Mouse (Mus musculus) cerebellum, postnatal 25 days (tissue): ENCODE results near the gene Scn2b.

ENCODE experiments used
- DNase-seq, 2 experiments: peaks; one replicate each; pipeline ENCODE4 v3.0.0; 2021; ENCODE audit warnings: mixed read lengths in 2 of 2

Gene Scn2b

DNA sequence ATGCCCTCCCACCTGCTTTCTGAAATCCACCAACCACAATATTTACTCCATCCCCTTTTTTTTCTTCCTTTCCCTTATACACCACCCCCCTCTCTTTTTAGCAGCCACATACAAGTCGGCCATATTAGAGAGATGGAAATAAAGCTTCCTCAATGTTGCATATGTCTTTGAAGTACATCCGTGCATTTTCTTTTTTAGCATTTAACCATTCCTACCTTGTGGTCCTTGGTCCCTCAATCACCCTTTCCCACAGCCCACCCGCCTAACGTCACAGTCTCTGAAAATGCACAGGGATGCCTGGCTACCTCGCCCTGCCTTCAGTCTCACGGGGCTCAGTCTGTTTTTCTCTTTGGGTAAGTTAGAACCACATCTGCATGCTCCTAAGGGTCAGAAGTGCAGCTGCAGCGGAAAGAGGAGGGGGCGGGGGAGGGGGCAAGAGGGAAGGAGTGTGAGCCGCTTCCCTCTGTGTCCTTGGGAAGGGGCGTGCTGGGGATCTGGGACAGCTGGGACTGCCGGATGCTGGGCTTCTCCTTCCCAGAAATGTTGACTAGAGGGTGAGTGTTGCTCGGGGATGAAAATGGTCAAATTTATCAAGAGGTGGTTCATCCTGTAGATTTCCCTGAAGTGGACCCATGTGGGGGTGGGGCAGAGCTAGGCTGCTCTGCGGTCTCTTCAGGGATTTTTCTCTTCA is at the start of gene Scn2b:
TSS of gene Scn2b (plus strand) at position 42 of the 691 bp plus-strand sequence.
- peak; percentile 64 to 69 for DNase-seq

DNA sequence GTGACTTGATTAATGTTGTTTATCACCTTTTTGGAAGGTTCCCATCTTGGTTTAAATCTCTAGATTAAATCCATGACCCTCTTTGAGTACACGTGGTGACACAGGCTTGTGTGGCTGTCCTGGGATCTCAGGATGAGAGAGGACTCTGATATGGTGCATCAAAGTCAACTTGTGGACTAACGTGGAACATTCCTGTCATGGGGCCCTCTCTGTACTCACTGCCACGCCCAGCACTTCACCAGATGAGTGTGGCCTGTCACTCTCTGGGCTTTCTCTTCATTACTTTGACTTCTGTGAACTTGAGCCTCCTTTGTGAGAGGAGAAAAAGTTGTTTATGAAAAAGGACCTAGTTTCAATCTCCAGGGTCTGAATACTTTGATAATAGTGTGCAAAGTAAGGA is 45.8 kb upstream of the Scn2b start:
- no peak for DNase-seq

DNA sequence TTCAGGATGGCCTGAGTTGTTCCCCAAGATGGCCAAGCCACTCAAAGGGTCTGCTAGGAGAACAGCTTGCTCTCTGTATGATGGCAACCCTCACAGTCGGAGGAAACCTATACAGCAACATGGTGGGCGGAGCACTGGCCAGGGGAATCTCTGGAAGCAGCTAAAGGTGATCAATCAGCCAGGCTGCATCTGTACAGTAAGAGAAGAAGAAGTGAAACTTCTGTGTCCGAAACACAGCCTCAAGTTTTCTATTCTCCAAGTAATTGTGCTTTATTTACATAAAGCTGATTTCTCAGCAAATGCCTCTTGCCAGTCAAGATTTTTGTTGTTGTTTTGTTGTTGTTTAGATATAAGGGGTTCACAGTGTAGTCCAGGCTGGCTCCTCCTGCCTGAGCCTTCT is 39.7 kb upstream of the Scn2b start:
- no peak for DNase-seq

DNA sequence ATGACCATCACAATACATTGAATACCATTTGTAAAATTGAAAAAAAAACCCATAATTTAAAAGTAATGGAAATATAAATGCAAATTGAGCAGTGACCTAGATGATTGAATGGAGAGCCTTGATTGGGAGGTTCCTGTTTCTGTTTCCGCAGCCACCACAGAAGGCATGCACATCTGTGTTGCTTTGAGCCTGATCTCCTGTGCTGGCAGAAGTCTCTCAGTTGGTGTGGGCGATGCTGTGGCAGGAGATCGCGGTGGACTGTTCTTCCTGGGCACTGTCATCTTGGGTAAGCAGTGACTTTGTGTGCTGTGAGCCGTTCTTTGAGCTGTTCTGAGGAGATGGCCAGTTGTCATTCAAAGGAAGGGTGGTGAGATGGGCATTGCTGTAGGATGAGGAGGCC is 38.6 kb upstream of the Scn2b start, which contains the start of gene Jaml:
TSS of gene Jaml (plus strand) at position 173 of the 400 bp plus-strand sequence.
- DNase-seq, result no peak

DNA sequence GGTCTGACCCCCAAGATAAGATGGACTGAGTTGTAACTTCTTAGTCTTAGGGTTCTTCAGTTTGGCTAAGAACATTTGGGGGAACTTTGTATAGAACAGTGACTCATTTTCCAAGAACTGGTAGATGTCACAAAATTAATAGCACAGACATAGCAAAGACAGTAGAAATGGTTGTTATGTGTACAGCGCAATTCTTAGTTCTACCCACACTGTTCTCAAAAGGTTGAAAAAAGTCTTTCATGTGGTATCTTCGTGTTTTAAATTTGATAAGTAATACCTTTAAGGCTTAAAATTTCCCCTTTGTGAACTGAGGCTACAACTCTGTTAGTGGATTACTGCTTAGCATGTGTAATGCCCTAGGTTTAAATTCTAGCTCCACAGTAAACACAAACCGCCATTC is 34.5 kb upstream of the Scn2b start:
- no peak for DNase-seq

DNA sequence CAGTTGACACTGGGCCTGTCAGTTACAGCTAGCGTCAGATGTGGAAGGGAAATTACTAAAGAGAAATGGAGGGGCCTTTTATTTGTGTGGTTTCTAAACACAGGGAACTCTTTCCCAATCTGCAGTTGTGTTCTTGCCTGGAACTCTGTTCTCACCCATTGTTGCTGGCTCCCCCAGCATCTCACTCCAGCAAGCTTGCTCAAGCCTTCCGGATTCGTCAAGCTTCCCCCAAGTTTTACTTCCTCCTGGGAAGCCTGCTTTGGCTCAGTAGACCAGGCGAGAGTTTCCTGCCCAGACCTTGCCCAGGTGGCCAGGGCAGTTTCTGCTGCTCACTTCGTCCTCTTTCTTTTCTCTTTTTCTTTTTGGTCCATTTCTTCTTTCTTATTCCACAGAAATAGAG is 33.0 kb upstream of the Scn2b start:
- DNase-seq, result peak; percentile 28 to 29

DNA sequence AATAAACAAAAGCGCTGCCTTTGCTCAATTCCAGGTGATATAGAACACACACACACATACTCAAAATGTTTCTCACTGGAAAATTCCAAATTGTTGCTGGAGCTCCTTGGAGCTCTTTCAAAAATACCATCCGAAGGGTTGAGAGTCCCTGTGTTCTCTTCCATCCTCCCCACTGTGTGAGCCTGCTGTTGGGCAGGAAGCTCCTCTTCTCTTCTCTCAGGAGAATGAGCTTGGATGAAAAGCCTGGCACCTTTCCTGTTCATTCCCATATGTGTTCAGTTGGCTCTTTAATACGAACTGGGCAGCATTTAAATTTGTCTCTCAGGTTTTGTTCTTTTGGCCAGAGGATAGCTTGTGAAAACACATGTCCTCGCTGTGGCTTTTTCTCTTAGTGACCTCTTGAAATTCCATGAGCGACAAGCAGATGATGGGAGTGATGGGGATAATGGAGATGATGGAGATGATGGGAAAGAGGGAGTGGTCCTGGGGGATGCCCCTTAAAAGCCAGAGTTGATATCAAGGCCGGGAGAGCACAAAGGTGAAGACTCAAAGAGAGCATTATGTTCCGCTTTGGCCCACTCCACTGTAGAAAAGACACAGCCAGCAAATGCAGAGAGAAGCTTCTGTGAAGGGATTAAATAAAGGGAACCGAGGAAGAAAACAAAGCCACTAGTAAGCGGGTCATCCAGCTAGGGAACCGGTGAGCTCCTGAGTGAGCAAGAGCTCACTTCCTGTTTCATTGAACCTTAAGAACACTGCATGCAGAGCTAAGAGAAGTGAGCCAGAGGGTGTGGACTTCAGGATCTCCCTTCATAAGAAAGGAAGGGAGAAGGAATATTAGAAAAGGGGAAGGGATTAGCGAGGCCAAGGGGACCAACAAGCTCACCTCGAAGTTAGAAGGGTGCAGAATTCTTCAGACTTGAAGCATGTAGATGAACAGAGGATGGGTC is 31.6 kb upstream of the Scn2b start:
- peak; percentile 81 to 87 for DNase-seq

DNA sequence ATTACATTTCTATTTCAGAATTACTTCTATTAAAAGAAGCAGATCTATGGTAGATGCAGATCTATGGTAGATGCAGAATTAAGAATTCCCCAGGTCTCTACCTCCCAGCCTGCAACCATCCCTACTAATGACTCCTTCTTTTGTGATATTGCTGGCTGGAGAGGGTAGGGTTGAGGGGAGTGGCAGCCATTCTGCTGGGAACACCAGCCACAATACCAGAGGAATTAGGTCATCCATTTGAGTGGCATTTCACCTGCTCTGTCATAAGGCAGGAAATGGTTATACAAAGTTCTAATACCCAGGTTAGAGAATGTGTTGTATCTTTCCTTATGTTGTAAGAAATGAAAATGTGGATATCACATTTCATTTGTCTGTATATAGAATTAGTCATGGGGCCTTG is 29.5 kb upstream of the Scn2b start:
- DNase-seq, result no peak

DNA sequence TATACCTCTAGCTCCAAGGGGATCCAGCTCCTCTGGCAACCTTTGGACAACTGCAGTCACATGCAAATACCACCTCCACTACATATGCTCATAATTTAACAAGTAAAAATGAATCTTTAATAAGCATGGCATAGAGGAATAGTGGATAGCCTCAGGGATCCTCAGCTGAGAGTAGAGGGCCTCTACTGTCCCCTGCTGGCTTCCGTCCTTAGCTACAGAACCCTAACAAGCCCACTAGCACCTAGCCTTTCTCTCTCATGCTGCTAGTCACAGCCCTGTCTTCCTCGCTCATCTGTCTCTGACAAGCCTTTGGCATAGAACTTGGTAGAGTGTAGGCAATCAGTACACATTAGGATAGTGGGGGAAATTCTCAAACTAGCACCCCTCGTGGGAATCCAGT is 26.8 kb upstream of the Scn2b start:
- DNase-seq, result no peak

DNA sequence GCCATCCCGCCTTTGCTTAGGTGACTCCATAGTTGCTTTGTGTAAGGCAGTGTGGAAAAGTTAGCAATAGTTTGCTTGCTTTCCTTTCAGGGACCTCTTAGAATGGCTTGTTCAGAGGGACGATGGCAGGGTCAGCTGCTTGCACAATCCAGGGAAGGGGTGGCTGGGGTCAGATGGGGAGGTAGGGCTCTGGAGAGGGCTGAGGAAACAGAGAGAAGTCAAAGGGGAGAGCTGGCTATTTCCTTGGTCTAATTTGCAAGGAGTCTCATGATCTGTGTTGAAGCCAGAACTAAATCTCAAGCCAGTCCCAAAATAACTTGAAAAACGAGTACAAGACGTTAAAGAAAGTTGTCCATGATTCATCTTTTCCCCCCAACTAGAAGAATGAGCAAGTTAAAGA is 24.9 kb upstream of the Scn2b start:
- DNase-seq, result no peak

DNA sequence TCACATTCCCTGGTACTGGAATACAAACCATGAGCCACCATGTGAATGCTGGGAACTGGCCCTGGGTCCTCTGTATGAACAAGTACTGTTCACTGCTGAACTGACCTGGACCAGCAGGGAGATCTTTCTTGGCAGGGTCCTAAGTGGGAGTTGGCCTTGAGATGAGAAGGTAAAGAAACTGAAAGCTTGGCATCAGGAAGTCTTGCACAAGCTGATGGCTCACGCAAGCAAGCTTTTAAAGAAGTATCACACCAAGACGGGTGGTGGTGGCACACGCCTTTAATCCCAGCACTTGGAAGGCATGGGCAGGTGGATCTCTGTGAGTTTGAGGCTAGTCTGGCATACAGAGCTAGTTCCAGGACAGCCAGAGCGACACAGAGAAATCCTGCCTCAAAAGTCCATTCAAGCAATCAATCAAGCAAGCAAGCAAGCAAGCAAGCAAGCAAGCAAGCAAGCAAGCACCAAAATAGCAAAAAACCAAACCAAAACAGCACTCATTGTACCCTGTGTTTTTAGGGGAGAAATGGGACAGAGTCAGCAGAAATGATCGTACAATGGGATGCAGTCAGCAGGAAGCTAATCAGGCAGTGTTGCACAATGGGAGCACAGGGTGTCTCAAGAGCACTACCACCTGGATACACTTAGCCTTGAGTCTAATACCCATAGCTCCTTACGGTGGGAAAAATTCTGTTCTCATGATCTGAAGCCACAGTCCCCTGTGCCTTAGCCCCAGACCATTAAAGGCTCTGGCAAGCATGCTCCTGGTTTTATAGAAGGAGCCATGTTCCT is 22.2 kb upstream of the Scn2b start:
- DNase-seq, result no peak

DNA sequence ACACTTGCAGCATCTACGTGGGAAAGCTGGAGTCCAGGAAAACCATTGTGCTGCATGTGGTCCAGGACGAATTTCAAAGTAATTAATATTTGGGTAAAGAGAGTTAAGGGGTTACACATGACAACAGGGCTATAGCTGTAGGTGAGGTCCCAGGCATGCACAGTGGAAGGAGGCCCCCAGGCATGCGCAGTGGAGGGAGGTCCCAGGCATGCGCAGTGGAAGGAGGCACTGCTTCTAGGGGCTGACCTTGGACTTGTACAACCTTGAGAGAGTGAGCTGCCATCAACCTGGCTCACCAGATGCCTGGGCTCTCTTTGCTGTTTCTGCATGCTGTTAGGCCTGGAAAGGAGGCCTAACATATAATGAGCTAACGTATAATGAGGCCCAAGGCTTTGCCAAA is 19.7 kb upstream of the Scn2b start:
- no peak for DNase-seq

DNA sequence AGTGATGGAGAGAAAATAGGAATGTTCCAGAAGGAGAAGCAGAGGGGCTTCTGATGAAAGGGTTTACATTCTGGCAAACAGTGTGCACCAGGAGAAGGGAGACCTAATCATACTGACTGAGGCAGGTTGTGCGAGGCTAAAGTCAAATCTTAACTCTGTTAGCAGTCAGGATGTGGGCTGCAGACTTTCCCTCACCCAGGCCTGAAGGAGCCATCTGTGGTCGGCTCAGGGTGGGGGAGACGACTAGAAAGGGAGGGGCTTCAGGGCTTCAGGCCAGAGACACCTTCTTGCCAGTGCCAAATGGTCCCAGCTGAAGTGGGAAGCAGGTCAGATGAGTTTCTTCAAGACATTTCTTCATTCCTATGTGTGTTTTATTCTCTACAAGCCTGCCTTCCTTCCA is 19.2 kb upstream of the Scn2b start:
- no peak for DNase-seq

DNA sequence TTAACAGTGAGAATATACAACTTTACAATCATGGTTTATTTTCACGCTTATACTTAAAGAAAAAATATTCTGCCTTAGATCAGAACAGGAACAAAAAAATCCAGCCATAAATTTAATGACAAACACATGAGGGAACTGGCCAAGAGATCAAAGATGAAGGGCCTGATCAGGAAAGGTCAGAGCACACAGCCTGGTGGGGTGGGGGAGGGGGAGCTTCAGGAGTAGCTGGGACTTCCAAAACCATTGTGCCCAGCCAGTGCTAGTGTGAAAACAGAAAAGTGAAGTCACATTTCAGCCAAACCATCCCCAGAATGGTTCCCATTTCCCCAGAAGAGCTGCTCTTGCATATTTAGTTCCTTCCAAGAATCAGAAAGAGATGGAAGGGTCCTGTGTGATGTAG is 15.1 kb upstream of the Scn2b start:
- no peak for DNase-seq

DNA sequence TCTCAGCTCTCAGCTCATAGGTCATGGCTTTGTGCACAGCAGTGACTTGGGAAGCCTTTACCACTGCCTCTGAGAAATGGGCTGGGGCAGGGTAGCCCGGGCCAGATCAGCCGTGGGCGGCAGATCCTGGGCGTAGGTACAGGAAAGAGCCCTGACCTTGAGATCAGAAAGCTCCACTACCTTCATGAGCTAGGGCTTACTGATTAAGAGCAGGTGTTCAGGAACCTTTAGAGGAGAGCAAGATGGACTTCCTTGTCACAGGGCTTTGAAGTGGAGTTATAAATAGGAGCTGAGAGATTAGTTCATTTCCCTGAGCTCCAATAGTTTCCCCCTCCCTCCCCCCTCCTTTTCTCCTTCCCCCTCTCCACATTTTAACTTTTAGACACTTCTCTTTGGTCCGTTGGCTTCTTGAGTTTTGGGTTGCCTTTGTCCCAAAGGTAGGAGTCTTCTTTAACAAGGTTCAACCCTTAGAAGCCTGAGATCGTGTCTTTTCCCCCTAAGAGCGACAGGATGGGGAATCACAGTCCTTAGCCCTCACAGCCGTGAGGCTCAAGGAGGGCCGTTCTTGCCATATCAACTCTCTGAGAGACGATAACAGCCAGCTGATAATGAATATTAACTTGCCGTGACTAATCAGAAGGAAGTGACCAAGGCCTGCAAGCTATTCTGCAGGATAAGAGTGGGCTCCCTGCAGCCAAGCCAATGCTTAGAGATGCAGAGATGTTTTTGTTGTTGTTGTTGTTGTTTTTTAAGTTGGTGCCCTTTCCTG is 14.2 kb upstream of the Scn2b start:
- DNase-seq, result no peak

DNA sequence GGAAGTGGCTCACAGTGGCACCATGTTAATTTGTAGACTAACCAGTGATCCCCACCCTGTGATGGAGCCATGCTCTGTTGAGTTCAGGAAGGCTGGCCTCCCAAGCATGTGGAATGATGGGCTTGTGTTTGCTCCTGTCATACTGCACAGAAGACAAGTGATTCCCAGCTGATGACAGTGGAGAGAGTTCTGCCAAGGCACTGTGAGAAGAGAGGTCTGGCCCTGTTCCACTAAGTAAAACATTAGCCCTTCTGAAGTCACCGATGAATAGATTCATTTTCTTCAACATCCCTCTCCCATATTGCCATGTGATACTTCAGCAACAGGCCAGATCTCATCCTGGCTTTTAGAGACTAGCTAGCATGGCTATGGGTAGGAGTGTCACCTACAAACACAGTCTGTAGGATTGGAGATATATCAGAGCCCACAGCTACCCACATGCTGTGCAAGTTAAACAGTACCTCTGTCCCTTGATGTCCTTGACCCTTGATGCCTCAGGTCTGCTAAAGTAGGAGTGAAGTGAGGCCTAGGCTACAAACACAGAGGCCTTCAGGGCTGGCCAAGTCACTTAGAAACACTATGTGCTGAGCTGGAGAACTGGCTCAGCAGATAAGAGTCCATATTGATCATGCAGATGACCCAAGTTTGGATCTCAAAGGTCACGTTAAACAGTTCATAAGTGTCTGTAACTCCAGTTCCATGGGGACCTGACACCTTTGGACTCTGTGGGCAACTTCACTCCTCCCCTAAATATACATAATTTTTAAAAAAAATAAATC is 11.8 kb upstream of the Scn2b start:
- no peak for DNase-seq

DNA sequence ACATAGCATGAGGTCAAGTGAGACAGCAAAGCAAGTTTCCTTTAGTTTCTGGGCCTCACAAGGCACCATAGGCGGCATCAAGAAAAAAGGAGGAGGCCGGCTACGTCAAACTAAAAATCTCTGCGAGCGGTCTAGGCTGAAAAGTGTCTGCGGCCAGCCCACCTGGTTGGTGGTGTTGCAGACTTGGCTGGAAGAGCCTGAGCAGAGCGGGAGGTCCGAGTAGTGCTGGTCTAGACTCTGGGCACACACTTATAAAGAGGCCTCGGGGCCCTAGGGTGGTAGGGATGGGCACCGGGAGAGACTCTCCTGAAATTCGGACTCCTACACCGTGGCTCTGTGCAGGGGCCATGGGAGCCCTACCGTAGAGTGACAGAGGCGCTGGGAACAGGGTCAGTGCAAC is 1.9 kb upstream of the Scn2b start:
- DNase-seq, result peak; percentile 90 to 92

DNA sequence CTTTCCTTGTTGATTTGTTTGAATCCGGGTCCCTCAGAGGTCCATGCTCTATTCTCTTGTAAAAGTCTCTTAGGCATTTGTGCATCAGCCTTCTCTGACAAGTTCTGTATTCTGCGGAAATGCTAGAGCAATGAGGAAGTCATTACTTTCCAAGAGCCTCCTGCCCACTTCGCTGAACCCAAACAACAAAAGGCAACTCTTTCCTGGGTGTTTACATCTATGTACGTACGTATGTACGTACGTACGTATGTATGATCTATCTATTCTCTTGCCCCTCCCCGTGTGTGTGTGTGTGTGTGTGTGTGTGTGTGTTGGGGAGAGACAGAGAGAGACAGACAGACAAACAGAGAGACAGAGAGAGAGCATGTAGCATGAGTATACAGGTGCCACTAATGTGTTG is 763 bp upstream of the Scn2b start:
- no peak for DNase-seq

DNA sequence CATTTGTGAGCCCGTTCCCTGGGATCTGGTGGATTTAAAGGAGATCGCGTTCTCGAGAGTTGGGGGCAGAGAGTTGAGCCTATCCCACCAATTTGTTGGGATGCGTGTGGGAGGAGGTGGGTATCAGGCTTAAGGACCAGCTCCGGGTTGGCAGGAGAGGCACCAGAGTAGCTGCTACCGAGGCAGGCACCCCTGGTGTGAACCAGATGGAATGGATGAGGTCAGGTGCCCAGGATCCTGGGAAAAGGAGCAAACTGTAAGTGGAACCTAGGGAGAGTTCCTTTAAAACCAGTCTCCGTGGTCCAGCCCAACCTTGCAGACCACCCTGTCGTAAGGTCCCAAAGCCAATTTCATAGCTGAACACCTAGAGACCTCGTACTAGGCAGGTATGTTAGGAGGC is 970 bp downstream of the Scn2b start:
- DNase-seq, result peak; percentile 94

DNA sequence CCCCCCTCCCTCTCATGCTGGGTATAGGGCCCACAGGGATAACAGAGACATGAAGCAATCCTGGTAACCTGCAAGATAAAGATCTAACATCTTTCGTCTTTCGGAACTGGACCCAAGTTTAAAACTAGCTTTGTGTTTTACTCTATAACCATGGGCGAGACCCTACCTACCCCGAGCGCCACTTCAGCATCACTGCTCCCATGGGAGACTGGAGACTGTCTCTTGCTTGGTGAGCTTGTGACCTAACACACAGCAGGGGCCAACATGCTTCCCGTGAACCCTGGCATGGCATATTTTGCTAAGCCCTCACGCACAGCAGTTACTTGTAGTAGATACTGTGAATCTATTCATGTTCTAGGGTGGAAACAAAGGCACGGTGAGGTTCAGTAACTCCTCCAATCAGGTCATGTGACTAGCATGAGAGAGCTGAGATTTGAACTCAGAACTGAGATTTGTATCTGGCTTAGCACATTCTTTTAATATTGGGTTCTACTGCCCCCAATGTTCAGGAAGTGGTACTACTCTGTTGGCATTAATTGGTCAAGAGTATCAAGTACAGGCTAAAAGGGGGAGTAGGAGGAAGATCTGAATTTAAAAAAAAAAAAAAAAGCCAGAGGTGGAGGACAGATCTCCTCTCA is 1.9 kb downstream of the Scn2b start:
- no peak for DNase-seq

DNA sequence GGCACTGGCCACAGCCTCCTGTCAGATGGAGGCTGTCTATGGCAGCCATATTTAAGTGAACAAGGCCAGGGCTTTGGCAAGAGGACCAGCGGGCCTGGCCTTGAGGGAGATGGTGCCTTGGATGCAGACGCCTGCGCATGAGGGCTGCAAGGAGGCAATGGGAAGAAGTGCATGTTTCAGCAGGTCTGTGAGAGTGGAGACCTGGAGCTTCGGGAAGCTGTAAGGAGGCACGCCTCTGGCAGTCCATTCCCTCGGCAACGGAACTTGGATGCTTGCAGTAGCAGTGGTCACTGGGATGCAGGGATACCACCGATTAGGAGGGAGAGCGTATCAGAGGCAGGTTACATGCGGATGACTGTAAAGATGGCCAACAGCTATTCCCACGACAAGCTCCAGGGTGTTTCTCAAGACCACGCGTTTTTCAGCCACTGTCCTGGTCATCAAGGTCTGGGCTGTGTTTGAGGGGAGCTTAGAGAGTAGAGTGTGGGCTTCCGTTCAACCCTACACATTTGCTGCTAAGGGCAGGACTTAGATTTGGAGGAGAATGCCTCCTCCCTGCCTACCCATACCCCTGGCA is 2.5 kb downstream of the Scn2b start:
- DNase-seq, result peak; percentile 51 to 62
